8 mouse cellular contexts compared by ENCODE assay signal in the genomic region with DNA sequence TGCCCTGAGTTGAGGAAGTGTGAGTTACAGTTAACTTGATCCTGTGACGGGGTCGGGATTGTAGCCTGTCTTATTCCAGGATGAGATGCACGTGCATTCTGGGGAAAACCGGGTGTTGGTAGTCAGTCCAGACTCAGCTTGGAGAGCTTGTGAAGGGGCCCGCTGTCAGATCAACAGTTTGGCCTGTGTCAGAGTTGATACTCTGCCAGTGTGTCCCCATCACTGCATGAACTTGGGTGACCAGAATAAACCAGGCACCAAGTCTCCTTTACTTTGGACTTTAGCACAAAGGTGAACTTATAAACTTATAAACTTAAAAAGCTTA. TPM values are rescaled to one million over a fixed set of nuclear protein-coding genes. Genes with fewer than 3 reads are reported as not detected.
DNase-seq lines count a peak whose midpoint lies in the region; ATAC-seq and TF ChIP-seq lines count a peak whose summit lies in the region.

No protein-coding gene starts in this region.

- peak overlapping the region; percentile 89 for H3K9ac ChIP-seq in embryonic facial prominence, embryonic 12.5 days
- H3K9ac ChIP-seq in kidney, embryonic 15.5 days: peak overlapping the region; percentile 90
- peak overlapping the region; percentile 96 for H3K9ac ChIP-seq in neural tube, embryonic 13.5 days

- DNase-seq in left cerebral cortex, adult 2 months (ENCODE audit: extremely low spot score in 1 of 2, low spot score in 2 of 2): no peak
- DNase-seq in left cerebral cortex, adult 8-10 months (ENCODE audit: low spot score in 2 of 2): no peak
- DNase-seq in cerebellum, postnatal 25 days: no peak
- no peak for DNase-seq in urinary bladder, adult 2 months (ENCODE audit: low spot score)
- no peak for DNase-seq in cerebellum, adult 11 months

- peaks cover 17% of the 10 kb centered on the region for H3K36me3 ChIP-seq in embryonic facial prominence, embryonic 12.5 days
- peaks cover 21% of the 10 kb centered on the region for H3K36me3 ChIP-seq in kidney, embryonic 15.5 days
- H3K36me3 ChIP-seq in neural tube, embryonic 13.5 days: peaks cover 26% of the 10 kb centered on the region

- no peaks in the 10 kb centered on the region for H3K9me3 ChIP-seq in embryonic facial prominence, embryonic 12.5 days
- H3K9me3 ChIP-seq in kidney, embryonic 15.5 days (replicated peaks): no peaks in the 10 kb centered on the region
- H3K9me3 ChIP-seq in neural tube, embryonic 13.5 days: no peaks in the 10 kb centered on the region

- 3% methylated on average over 5 of the region's 5 CpGs for WGBS in embryonic facial prominence, embryonic 12.5 days
- WGBS in kidney, embryonic 15.5 days: 4% methylated on average over 5 of the region's 5 CpGs
- WGBS in neural tube, embryonic 13.5 days: 4% methylated on average over 5 of the region's 5 CpGs

- H3K4me3 ChIP-seq in left cerebral cortex, adult 2 months: peak overlapping the region; percentile 74
- H3K4me3 ChIP-seq in embryonic facial prominence, embryonic 12.5 days: peak overlapping the region; percentile 98
- H3K4me3 ChIP-seq in kidney, embryonic 15.5 days (replicated peaks): peak overlapping the region; percentile 98
- peak overlapping the region; percentile 99 for H3K4me3 ChIP-seq in neural tube, embryonic 13.5 days

- H3K4me1 ChIP-seq in embryonic facial prominence, embryonic 12.5 days: peaks cover 33% of the 10 kb centered on the region
- H3K4me1 ChIP-seq in kidney, embryonic 15.5 days: peaks cover 50% of the 10 kb centered on the region
- H3K4me1 ChIP-seq in neural tube, embryonic 13.5 days (replicated peaks): peaks cover 67% of the 10 kb centered on the region

- ATAC-seq in embryonic facial prominence, embryonic 12.5 days (ENCODE audit: insufficient number of reproducible peaks, insufficient read depth, low FRiP score, low TSS enrichment): no peak
- ATAC-seq in kidney, embryonic 15.5 days (replicated peaks; ENCODE audit: low FRiP score): no peak
- ATAC-seq in neural tube, embryonic 13.5 days (ENCODE audit: low read depth): no peak; the same call in 1 of the 2 replicates

- TF ChIP-seq CTCF in left cerebral cortex, adult 2 months (IDR thresholded peaks at IDR 0.05): no peak

- no peaks in the 10 kb centered on the region for H3K27me3 ChIP-seq in embryonic facial prominence, embryonic 12.5 days
- H3K27me3 ChIP-seq in kidney, embryonic 15.5 days: no peaks in the 10 kb centered on the region
- H3K27me3 ChIP-seq in neural tube, embryonic 13.5 days: no peaks in the 10 kb centered on the region

- intact Hi-C loops in left cerebral cortex, adult 2 months (cut with DNase I): no loop called here

- H3K4me2 ChIP-seq in embryonic facial prominence, embryonic 12.5 days (replicated peaks): peak overlapping the region; percentile 98
- peak overlapping the region; percentile 85 for H3K4me2 ChIP-seq in kidney, embryonic 15.5 days
- H3K4me2 ChIP-seq in neural tube, embryonic 13.5 days: peak overlapping the region; percentile 100

- peak overlapping the region; percentile 89; the same call in 1 of the 2 replicates for H3K27ac ChIP-seq in left cerebral cortex, adult 2 months
- 0 out of 2 replicates have a peak overlapping the region, but pooled peaks have one; percentile 69 for H3K27ac ChIP-seq in embryonic facial prominence, embryonic 12.5 days
- H3K27ac ChIP-seq in kidney, embryonic 15.5 days: peak overlapping the region; percentile 92; the same call in 1 of the 2 replicates
- peak overlapping the region; percentile 64; the same call in 1 of the 2 replicates for H3K27ac ChIP-seq in neural tube, embryonic 13.5 days (replicated peaks)

RNA-seq across cellular contexts. Expression of a gene that starts 0.8 kb away (rescaled TPM):
- total RNA-seq in left cerebral cortex, adult 2 months (2021): 10 to 100 TPM; 25.6 to 26.1 TPM
- 10 to 100 TPM; 22.6 to 27.6 (median 26.7) TPM for total RNA-seq in left cerebral cortex, adult 8-10 months (2022)
- polyA plus RNA-seq in embryonic facial prominence, embryonic 12.5 days (2016; fragmentation: Nextera tagmentation; extraction: Ambion mirVana): 22.7 and 23.3 TPM in 2 replicates
- 20.0 and 20.6 TPM in 2 replicates for polyA plus RNA-seq in kidney, embryonic 15.5 days (2015; fragmentation: Nextera tagmentation; extraction: Ambion mirVana)
- polyA plus RNA-seq in neural tube, embryonic 13.5 days (2015; fragmentation: Nextera tagmentation; extraction: Ambion mirVana): 19.7 and 20.2 TPM in 2 replicates
- polyA plus RNA-seq in urinary bladder, adult 2 months (2012; rRNA removed): 27.1 and 28.1 TPM in 2 replicates

RNA-seq across cellular contexts. Expression of a gene that starts 24.2 kb away (rescaled TPM):
- total RNA-seq in left cerebral cortex, adult 2 months (2021): 10 to 100 TPM; 55.5 to 59.1 TPM
- total RNA-seq in left cerebral cortex, adult 8-10 months (2022): 10 to 100 TPM; 54.1 to 63.0 (median 57.1) TPM
- 36.3 and 40.0 TPM in 2 replicates for polyA plus RNA-seq in embryonic facial prominence, embryonic 12.5 days (2016; fragmentation: Nextera tagmentation; extraction: Ambion mirVana)
- 36.4 and 40.3 TPM in 2 replicates for polyA plus RNA-seq in kidney, embryonic 15.5 days (2015; fragmentation: Nextera tagmentation; extraction: Ambion mirVana)
- polyA plus RNA-seq in neural tube, embryonic 13.5 days (2015; fragmentation: Nextera tagmentation; extraction: Ambion mirVana): 124 and 126 TPM in 2 replicates
- polyA plus RNA-seq in urinary bladder, adult 2 months (2012; rRNA removed): 22.0 and 27.2 TPM in 2 replicates

RNA-seq across cellular contexts. Expression of a gene that starts 24.2 kb away (rescaled TPM):
- total RNA-seq in left cerebral cortex, adult 2 months (2021): 1 to 10 TPM; 4.8 to 4.9 TPM
- 1 to 10 TPM; 3.7 to 5.0 (median 4.1) TPM for total RNA-seq in left cerebral cortex, adult 8-10 months (2022)
- 0.51 and 0.55 TPM in 2 replicates for polyA plus RNA-seq in embryonic facial prominence, embryonic 12.5 days (2016; fragmentation: Nextera tagmentation; extraction: Ambion mirVana)
- polyA plus RNA-seq in kidney, embryonic 15.5 days (2015; fragmentation: Nextera tagmentation; extraction: Ambion mirVana): 0.58 and 0.71 TPM in 2 replicates
- 0.90 and 1.3 TPM in 2 replicates for polyA plus RNA-seq in neural tube, embryonic 13.5 days (2015; fragmentation: Nextera tagmentation; extraction: Ambion mirVana)
- polyA plus RNA-seq in urinary bladder, adult 2 months (2012; rRNA removed): 0.23 and 0.49 TPM in 2 replicates

RNA-seq across cellular contexts. Expression of a gene that starts 29.9 kb away (rescaled TPM):
- 10 to 100 TPM; 88.5 to 98.9 TPM for total RNA-seq in left cerebral cortex, adult 2 months (2021)
- 100 to 1,000 TPM in 3 of 4 experiments, 10 to 100 TPM in 1; 96.1 to 129 (median 115) TPM for total RNA-seq in left cerebral cortex, adult 8-10 months (2022)
- 52.7 and 70.4 TPM in 2 replicates for polyA plus RNA-seq in embryonic facial prominence, embryonic 12.5 days (2016; fragmentation: Nextera tagmentation; extraction: Ambion mirVana)
- 81.6 and 82.0 TPM in 2 replicates for polyA plus RNA-seq in kidney, embryonic 15.5 days (2015; fragmentation: Nextera tagmentation; extraction: Ambion mirVana)
- 278 and 296 TPM in 2 replicates for polyA plus RNA-seq in neural tube, embryonic 13.5 days (2015; fragmentation: Nextera tagmentation; extraction: Ambion mirVana)
- 1.3 and 2.2 TPM in 2 replicates for polyA plus RNA-seq in urinary bladder, adult 2 months (2012; rRNA removed)

RNA-seq across cellular contexts. Expression of a gene that starts 40.0 kb away (rescaled TPM):
- total RNA-seq in left cerebral cortex, adult 2 months (2021): 100 to 1,000 TPM; 445 to 469 TPM
- total RNA-seq in left cerebral cortex, adult 8-10 months (2022): 100 to 1,000 TPM; 448 to 480 (median 462) TPM
- 366 and 374 TPM in 2 replicates for polyA plus RNA-seq in embryonic facial prominence, embryonic 12.5 days (2016; fragmentation: Nextera tagmentation; extraction: Ambion mirVana)
- 243 and 247 TPM in 2 replicates for polyA plus RNA-seq in kidney, embryonic 15.5 days (2015; fragmentation: Nextera tagmentation; extraction: Ambion mirVana)
- polyA plus RNA-seq in neural tube, embryonic 13.5 days (2015; fragmentation: Nextera tagmentation; extraction: Ambion mirVana): 576 and 601 TPM in 2 replicates
- 137 and 140 TPM in 2 replicates for polyA plus RNA-seq in urinary bladder, adult 2 months (2012; rRNA removed)
